Mouse (Mus musculus) C2C12 (cell line): Measurements from ENCODE around the gene Adgrl2.

Experiments
- CEBPB ChIP-seq: IDR thresholded peaks from one replicate; pipeline ENCODE4 v1.6.1; 2011; ENCODE audit warnings: low read depth, mild to moderate bottlenecking, control low read depth, moderate library complexity
- CTCF ChIP-seq: IDR thresholded peaks from one replicate; pipeline ENCODE4 v1.5.1; 2011; ENCODE audit not compliant: control insufficient read depth, insufficient read depth, insufficient read length
- MAX ChIP-seq: IDR thresholded peaks from one replicate; pipeline ENCODE4 v1.6.1; 2011; ENCODE audit warnings: mild to moderate bottlenecking, control low read depth
- MYOD1 ChIP-seq: IDR thresholded peaks from one replicate; pipeline ENCODE4 v1.6.1; 2011; ENCODE audit warnings: low read depth; ENCODE audit not compliant: control insufficient read depth, insufficient read length
- MYOG ChIP-seq: IDR thresholded peaks from one replicate; pipeline ENCODE4 v1.6.1; 2011; ENCODE audit not compliant: control insufficient read depth, insufficient read length; ENCODE audit errors: extremely low read depth

GRCm38 (mm10) chr3:148899857-148900256, 90.5 kb downstream of the Adgrl2 start:
- TF ChIP-seq CEBPB (no peak), CTCF (no peak), MAX (no peak), MYOG (no peak), MYOD1 (no peak)
